Mouse (Mus musculus) retina, postnatal 7 days (tissue): ENCODE measurements around the gene Tmem184a.

ENCODE experiments used
- DNase-seq: peaks from one replicate; pipeline ENCODE4 v3.0.0-alpha.2; 2012; ENCODE audit warnings: low read depth, low spot score

The Tmem184a gene

GRCm38 (mm10) chr5:139819538-139820181 is at the start of gene Tmem184a:
Tmem184a (minus strand) TSS chr5:139819917.
- no peak for DNase-seq

- no peak for DNase-seq
Observed at GRCm38 (mm10) chr5:139862759-139863158, 43.0 kb upstream of the Tmem184a start.

- DNase-seq: no peak
Observed at GRCm38 (mm10) chr5:139860328-139861104, 40.8 kb upstream of the Tmem184a start.

GRCm38 (mm10) chr5:139849626-139850320 is 30.1 kb upstream of the Tmem184a start:
- no peak for DNase-seq

- DNase-seq: no peak
Observed at GRCm38 (mm10) chr5:139839142-139839541, 19.4 kb upstream of the Tmem184a start.

- DNase-seq: peak; percentile 74
Observed at GRCm38 (mm10) chr5:139838476-139838892, 18.8 kb upstream of the Tmem184a start.

GRCm38 (mm10) chr5:139835706-139836105 is 16.0 kb upstream of the Tmem184a start:
- DNase-seq: no peak

- no peak for DNase-seq
Observed at GRCm38 (mm10) chr5:139832125-139832524, 12.4 kb upstream of the Tmem184a start.

- no peak for DNase-seq
Observed at GRCm38 (mm10) chr5:139830734-139831133, 11.0 kb upstream of the Tmem184a start.

- DNase-seq: no peak
Observed at GRCm38 (mm10) chr5:139829384-139829783, 9.7 kb upstream of the Tmem184a start.

GRCm38 (mm10) chr5:139827593-139827992 is 7.9 kb upstream of the Tmem184a start:
- DNase-seq: no peak

GRCm38 (mm10) chr5:139826357-139827055 is 6.8 kb upstream of the Tmem184a start, which contains the start of the genes Gm26938 and Psmg3:
Gm26938 (minus strand) TSS chr5:139826407.
Psmg3 (minus strand) TSS chr5:139826885.
- peak; percentile 87 for DNase-seq

GRCm38 (mm10) chr5:139825947-139826346 is 6.2 kb upstream of the Tmem184a start:
- DNase-seq: no peak

- DNase-seq: no peak
Observed at GRCm38 (mm10) chr5:139824531-139824930, 4.8 kb upstream of the Tmem184a start.

GRCm38 (mm10) chr5:139821466-139822459 is 2.0 kb upstream of the Tmem184a start:
- no peak for DNase-seq

- no peak for DNase-seq
Observed at GRCm38 (mm10) chr5:139818801-139819200, 916 bp downstream of the Tmem184a start.

- DNase-seq: no peak
Observed at GRCm38 (mm10) chr5:139818056-139818455, 1.7 kb downstream of the Tmem184a start.

- DNase-seq: no peak
Observed at GRCm38 (mm10) chr5:139817292-139817691, 2.4 kb downstream of the Tmem184a start.

GRCm38 (mm10) chr5:139816445-139816844 is 3.3 kb downstream of the Tmem184a start:
- DNase-seq: no peak

GRCm38 (mm10) chr5:139815964-139816363 is 3.8 kb downstream of the Tmem184a start:
- no peak for DNase-seq
